Mouse (Mus musculus) limb, embryonic 14.5 days (tissue): ENCODE results near the gene Rara. TPM values are rescaled to one million over a fixed set of nuclear protein-coding genes. Genes with fewer than 3 reads are reported as not detected.

Source experiments
- ATAC-seq: fragments of 200-750 bp; cut with Nextera tagmentation; 2 replicates; pipeline ENCODE4 v1.8.0; 2017; ENCODE audit warnings: low read depth, moderate number of reproducible peaks, moderate TSS enrichment; ENCODE audit not compliant: low FRiP score
- DNase-seq: peaks from one replicate; pipeline ENCODE4 v3.0.0-alpha.2; 2015; ENCODE audit warnings: low spot score
- H3K27ac ChIP-seq: fragments of 300-500 bp; sonication (generic); replicated peaks from 2 replicates; pipeline ENCODE4 v1.5.1; 2014; ENCODE audit warnings: low read depth, mild to moderate bottlenecking, low read length, moderate library complexity, mixed read lengths
- H3K27me3 ChIP-seq: fragments of 300-500 bp; sonication (generic); 2 replicates; pipeline ENCODE4 v1.6.1; 2014; ENCODE audit warnings: low read length, mixed read lengths; ENCODE audit not compliant: control insufficient read depth, insufficient read depth
- H3K36me3 ChIP-seq: fragments of 300-500 bp; sonication (generic); 2 replicates; pipeline ENCODE4 v1.6.1; 2014; ENCODE audit warnings: mild to moderate bottlenecking, low read length, moderate library complexity, mixed read lengths; ENCODE audit not compliant: control insufficient read depth, insufficient read depth
- H3K4me1 ChIP-seq: fragments of 300-500 bp; sonication (generic); 2 replicates; pipeline ENCODE4 v1.6.1; 2014; ENCODE audit warnings: antibody characterized with exemption, low read length, mixed read lengths; ENCODE audit not compliant: control insufficient read depth, insufficient read depth
- H3K4me2 ChIP-seq: fragments of 300-500 bp; sonication (generic); replicated peaks from 2 replicates; pipeline ENCODE4 v1.6.1; 2014; ENCODE audit warnings: low read depth, mild to moderate bottlenecking, low read length, moderate library complexity; ENCODE audit not compliant: severe bottlenecking
- H3K4me3 ChIP-seq: fragments of 300-500 bp; sonication (generic); replicated peaks from 2 replicates; pipeline ENCODE4 v1.5.1; 2014; ENCODE audit warnings: low read length
- H3K9ac ChIP-seq: fragments of 300-500 bp; sonication (generic); 2 replicates; pipeline ENCODE4 v1.6.1; 2014; ENCODE audit warnings: mild to moderate bottlenecking, low read depth, low read length, moderate library complexity; ENCODE audit not compliant: severe bottlenecking
- H3K9me3 ChIP-seq: fragments of 300-500 bp; sonication (generic); 2 replicates; pipeline ENCODE4 v1.6.1; 2016; ENCODE audit warnings: low read length; ENCODE audit not compliant: control insufficient read depth
- POLR2A ChIP-seq: fragments of 200-500 bp; IDR thresholded peaks from 2 replicates; pipeline ENCODE4 v1.8.0; 2012; ENCODE audit warnings: inconsistent platforms, mild to moderate bottlenecking, moderate library complexity, borderline replicate concordance; ENCODE audit not compliant: insufficient read depth, insufficient read length; ENCODE audit errors: extremely low read depth
- WGBS: fragments of 180-500 bp; shearing (Covaris S2); extraction: QIAGEN DNeasy Blood & Tissue Kit; methylation state at CpG from one replicate; pipeline ENCODE4 v1.1.7; 2014; 5-methylcytosine and 5-hydroxymethylcytosine counted together
- polyA plus RNA-seq, 2 experiments: library from polyadenylated mRNA; depleted of rRNA in 1 of 2; stranded (reverse) in 1 of 2; unstranded in 1 of 2; fragments of >200 nt; fragmentation: Nextera tagmentation in 1 of 2; extraction: Ambion mirVana in 1 of 2; gene quantifications; 2 replicates each; pipeline versions ENCODE4 v1.2.1 to v1.2.3; 2012 to 2014

Rara gene
- polyA plus RNA-seq, 2 experiments, result 39.8 to 52.4 TPM

- DNase-seq (no peak), ATAC-seq (no peak)
- Histone ChIP-seq H3K9me3 (no peaks in the 10 kb centered on the region), H3K4me2 (peak overlapping the region; percentile 53), H3K36me3 (peaks cover 34% of the 10 kb centered on the region), H3K27me3 (no peaks in the 10 kb centered on the region), H3K4me3 (peak overlapping the region; percentile 57), H3K9ac (no peak overlapping the region), H3K4me1 (peaks cover 21% of the 10 kb centered on the region), H3K27ac (0 out of 2 replicates have a peak overlapping the region, but pooled peaks have one; percentile 33)
- TF ChIP-seq POLR2A, result no peak
- 60% methylated on average over 5 of the region's 5 CpGs for WGBS
Measured at GRCm38 (mm10) chr11:98907063-98907436, 20.6 kb upstream of the Rara start.

DNA sequence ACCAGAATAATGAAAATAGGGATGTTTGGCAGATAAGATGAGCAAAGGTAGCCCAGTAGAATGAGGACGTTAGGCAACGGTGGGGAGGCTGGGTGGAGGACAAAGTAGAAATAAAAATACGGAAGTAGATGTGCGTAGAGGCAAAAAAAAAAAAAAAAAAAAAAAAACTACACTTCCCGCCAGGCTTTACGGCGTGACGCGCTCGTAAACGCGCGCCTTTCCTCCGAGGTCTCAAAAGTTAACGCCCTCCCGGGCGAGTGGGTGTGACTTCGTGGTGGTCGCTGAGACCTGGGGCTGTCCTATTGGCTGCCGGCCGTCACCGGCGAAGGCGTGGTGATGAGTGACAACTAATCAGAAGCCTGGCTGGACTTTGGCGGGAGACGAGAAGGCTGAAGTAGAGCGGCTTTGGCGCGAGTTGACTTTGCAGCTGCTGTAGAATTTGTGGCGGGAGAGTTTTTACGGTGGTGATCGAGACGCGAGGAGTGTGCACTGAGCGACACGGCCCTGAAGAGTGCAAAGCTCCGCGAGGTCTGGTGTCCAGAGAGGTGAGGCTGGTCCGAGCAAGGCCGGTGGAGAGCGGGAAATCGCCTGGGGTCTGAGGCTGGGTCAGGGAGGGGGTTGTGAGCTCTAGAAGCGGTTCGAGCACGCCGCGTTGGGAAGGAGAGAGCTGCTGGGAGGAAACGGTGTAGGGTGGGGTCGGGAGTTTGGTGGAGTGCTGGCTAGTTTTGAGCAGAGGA is 20.0 kb upstream of the Rara start, which contains the start of gene Cdc6:
Gene Cdc6, plus strand, starts transcription at position 365 of the 737 bp plus-strand sequence.
- WGBS, result 0% methylated on average over 49 of the region's 49 CpGs
- ATAC-seq, result peak; percentile 97
- Histone ChIP-seq H3K4me3 (peak within 1 kb of the TSS; percentile 57), H3K36me3 (peaks cover 34% of the 10 kb centered on the region), H3K9me3 (no peaks in the 10 kb centered on the region), H3K27me3 (no peaks in the 10 kb centered on the region), H3K4me1 (peaks cover 17% of the 10 kb centered on the region), H3K27ac (0 out of 2 replicates have a peak within 1 kb of the TSS, but pooled peaks have one; percentile 33), H3K4me2 (peak within 1 kb of the TSS; percentile 97), H3K9ac (peak within 1 kb of the TSS; percentile 67)
- TF ChIP-seq POLR2A, result no peak
- DNase-seq, result peak; percentile 98

GRCm38 (mm10) chr11:98909654-98910053 is 18.0 kb upstream of the Rara start:
- no peaks in the 10 kb centered on the region for H3K27me3 ChIP-seq
- H3K9me3 ChIP-seq, result no peaks in the 10 kb centered on the region
- no peak for TF ChIP-seq POLR2A
- H3K4me1 ChIP-seq, result peaks cover 14% of the 10 kb centered on the region
- 42% methylated on average over 6 of the region's 6 CpGs for WGBS
- H3K36me3 ChIP-seq, result peaks cover 29% of the 10 kb centered on the region
- peak; percentile 82 for DNase-seq
- H3K27ac ChIP-seq, result no peak overlapping the region
- ATAC-seq, result no peak
- peak overlapping the region; percentile 57; the same call in 1 of the 2 replicates for H3K4me3 ChIP-seq
- H3K9ac ChIP-seq, result no peak overlapping the region
- H3K4me2 ChIP-seq, result peak overlapping the region; percentile 97; the same call in 1 of the 2 replicates

DNA sequence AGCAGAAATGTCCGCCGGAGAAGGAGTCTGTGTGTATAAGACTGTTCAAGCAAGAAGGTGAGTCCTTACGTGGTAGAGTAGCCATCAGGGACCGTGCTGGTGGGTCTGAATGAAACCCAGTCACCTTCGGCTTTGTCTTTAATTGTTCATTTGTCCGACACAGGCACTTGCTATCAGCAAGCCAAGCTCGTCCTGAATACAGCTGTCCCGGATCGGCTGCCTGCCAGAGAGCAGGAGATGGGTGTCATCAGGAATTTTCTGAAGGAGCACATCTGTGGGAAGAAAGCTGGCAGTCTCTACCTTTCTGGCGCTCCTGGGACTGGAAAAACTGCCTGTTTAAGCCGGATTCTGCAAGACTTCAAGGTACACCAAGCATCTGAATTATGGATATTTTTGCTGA is 17.2 kb upstream of the Rara start:
- H3K4me3 ChIP-seq, result no peak overlapping the region
- H3K4me2 ChIP-seq, result no peak overlapping the region
- WGBS, result 90% methylated on average over 11 of the region's 11 CpGs
- no peak overlapping the region for H3K27ac ChIP-seq
- no peaks in the 10 kb centered on the region for H3K27me3 ChIP-seq
- no peak overlapping the region for H3K9ac ChIP-seq
- no peaks in the 10 kb centered on the region for H3K9me3 ChIP-seq
- TF ChIP-seq POLR2A, result no peak
- DNase-seq (no peak), ATAC-seq (no peak)
- H3K4me1 ChIP-seq, result peaks cover 14% of the 10 kb centered on the region
- peaks cover 30% of the 10 kb centered on the region for H3K36me3 ChIP-seq

GRCm38 (mm10) chr11:98911498-98911897 is 16.1 kb upstream of the Rara start:
- H3K4me2 ChIP-seq, result no peak overlapping the region
- DNase-seq (no peak), ATAC-seq (no peak)
- H3K9me3 ChIP-seq, result no peaks in the 10 kb centered on the region
- H3K36me3 ChIP-seq, result peaks cover 30% of the 10 kb centered on the region
- H3K4me3 ChIP-seq, result no peak overlapping the region
- H3K4me1 ChIP-seq, result peaks cover 14% of the 10 kb centered on the region
- no peak for TF ChIP-seq POLR2A
- WGBS, result 86% methylated on average over 5 of the region's 5 CpGs
- H3K27me3 ChIP-seq, result no peaks in the 10 kb centered on the region
- no peak overlapping the region for H3K27ac ChIP-seq
- no peak overlapping the region for H3K9ac ChIP-seq
